Mouse (Mus musculus) urinary bladder, adult 2 months (tissue): ENCODE results near the gene Ascl4. TPM values are rescaled to one million over a fixed set of nuclear protein-coding genes. Genes with fewer than 3 reads are reported as not detected.

Source experiments
- DNase-seq: peaks from one replicate; pipeline ENCODE4 v3.0.0; 2022; ENCODE audit warnings: low spot score
- polyA plus RNA-seq: library from polyadenylated mRNA; depleted of rRNA; stranded (reverse); fragments of >200 nt; gene quantifications from 2 replicates; pipeline ENCODE4 v1.2.3, GENCODE M21; 2012; rRNA removed

Ascl4 gene
- polyA plus RNA-seq, result 0.04 TPM in 1 of 2 replicates, not detected in the other

- no peak for DNase-seq
Observed at GRCm38 (mm10) chr10:85927676-85928445, at the start of gene Ascl4. TSS of gene Ascl4 (plus strand) at chr10:85927681.

DNA sequence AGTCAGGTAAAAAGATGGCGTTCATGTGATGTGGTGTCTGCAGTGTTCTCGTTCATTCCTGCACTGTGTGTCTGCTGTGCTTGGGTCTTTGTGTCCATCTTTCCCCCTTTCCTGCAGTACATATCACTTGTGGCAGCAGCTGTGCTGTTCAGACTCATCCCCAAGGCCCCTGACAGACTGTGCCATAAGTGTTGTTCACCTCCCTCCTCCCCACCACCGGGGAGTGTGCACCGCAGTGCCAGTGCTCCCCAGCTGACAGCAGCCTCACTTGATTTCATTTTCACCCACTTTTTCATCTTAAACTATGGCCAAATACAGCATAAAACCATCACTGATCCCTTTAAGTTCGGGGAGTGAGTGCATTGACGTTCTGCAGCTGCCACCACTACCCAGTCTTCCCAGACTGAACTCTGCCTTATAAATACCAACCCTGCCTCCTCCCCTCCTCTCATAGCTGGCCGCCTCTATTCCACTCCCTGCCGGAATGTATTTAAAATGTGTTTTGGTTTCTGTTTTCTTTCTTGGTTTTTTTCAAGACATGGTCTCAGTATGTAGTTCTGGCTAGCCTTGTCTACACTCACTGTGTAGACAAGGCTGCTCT is 47.5 kb upstream of the Ascl4 start:
- no peak for DNase-seq

DNA sequence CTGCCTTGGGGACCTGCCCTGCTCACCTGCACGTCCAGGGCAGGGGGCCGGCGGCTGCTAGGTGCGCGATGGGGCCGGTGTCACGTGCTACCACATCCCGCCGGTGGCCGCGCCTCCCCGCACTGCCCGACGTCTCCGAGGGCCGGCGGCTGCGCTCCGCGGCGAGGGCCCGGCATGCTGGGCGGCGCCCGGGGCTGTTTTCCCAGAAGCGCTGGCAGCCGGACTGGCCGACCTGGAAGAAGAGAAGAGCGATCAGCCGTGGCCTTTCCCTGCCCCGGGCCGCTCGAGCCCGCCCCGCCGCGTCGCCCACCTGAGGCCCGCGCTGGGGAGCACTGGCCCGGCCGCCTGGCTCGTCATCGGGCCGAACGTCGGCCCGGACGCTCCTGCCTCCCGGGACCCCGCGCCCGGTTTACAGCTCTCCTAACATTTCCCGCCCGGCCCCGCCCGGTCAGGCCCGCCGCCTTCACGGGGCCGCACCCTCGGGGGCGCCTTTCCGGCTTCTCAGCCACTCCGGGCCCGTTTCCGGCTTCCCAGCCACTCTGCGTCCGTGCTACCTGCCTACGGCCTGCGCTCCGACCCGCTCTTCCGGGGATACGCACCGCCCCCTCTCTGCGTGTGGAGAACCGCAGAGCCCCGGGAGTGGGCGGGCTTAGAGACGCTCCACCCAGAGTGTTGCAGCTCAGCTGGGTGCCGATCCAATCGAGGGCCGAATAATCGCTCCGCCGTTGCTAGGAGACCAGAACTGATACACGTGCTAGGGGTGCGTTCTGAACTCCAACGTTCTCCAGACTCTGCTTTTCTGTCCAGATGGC is 10.8 kb upstream of the Ascl4 start, which contains the start of gene Prdm4:
Prdm4 (minus strand) TSS at position 645 of the 812 bp plus-strand sequence.
- peak; percentile 91 for DNase-seq

DNA sequence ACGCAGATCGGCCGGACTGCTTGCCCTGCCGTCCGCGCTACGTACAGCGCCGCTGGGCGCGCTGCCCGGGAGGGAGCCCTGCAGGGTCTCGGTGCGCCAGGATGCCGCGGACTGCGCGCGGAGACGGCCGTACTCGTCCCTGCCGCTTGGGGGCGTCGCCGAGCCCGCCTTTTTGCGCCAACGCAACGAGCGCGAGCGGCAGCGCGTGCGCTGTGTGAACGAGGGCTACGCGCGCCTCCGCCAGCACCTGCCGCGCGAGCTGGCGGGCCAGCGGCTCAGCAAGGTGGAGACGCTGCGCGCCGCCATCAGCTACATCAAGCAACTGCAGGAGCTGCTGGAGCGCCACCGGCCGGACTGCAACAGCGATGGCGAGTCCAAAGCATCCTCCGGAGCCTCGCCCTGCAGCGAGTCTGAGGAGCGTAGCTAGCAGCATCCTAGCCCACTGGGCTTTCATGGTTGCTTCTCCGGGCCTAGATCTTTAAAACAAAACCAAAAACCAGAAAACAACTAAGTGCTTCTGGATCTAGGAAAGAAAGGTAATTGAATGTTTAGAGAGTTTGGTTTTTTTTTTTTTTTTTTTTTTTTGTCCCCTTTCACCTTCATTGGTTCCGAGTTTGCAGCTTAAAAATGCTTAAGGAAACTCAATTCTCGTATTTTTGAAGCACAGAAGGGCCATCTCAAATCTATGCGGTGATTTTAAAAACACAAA is 1.2 kb downstream of the Ascl4 start:
- DNase-seq, result peak; percentile 45

DNA sequence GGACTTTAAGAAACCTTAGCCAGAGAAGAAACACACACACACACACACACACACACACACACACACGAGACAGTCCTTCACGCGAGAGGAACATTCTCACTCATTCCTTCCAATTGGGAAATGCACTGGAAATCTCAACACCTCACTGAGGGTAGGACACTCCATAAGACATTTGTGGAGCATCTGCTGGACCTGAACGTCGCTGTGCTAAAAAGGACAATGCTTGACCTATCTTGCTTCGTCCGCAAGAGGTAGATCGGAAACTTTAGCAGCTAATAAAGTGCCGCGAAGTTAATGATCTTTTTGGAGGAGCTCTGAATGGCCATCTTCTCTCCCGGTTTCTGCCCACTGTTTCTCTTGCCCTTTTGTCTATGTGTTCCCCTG is 1.7 kb downstream of the Ascl4 start:
- DNase-seq, result no peak

- DNase-seq, result no peak
Observed at GRCm38 (mm10) chr10:85929962-85930361, 2.5 kb downstream of the Ascl4 start.

GRCm38 (mm10) chr10:85936280-85936965 is 8.9 kb downstream of the Ascl4 start:
- no peak for DNase-seq

DNA sequence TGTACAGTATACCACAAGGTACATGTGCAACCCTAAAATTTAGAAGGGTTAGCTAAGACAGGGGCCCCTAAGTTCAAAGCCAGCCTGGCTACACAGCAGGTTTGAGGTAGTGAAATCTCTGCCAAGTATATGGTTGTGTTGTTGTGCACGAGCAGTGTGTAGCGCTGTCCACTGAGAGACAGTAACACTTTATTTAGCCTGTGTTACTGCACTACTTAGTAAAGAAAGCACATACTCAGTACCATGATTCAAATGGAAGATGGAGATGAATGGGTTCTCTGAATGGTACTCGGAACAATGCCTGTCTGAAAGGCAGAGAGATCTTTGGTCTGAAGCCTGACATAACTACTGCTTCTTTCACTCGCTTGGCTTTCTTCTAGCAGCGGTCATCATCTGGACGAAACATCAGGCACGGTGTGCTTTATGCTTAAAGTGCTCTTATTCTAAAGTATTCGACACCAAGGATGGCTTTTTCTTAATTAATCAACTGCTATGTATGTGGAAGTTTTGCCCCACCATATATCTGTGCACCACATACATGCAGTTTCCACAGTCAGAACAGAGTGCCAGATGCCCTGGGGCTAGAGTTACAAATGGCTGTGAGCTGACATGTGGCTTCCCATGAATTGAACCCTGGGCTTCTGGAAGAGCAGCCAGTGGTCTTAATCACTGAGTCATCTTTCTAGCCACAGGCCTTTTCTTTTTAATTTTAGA is 21.2 kb downstream of the Ascl4 start:
- DNase-seq, result no peak

GRCm38 (mm10) chr10:85951765-85952443 is 24.4 kb downstream of the Ascl4 start:
- DNase-seq, result no peak

- DNase-seq, result no peak
Observed at GRCm38 (mm10) chr10:85953401-85953800, 25.9 kb downstream of the Ascl4 start.

GRCm38 (mm10) chr10:85954429-85954828 is 26.9 kb downstream of the Ascl4 start:
- no peak for DNase-seq

GRCm38 (mm10) chr10:85956871-85957419 is 29.5 kb downstream of the Ascl4 start:
- no peak for DNase-seq

- peak; percentile 96 for DNase-seq
Observed at GRCm38 (mm10) chr10:85957464-85957950, 30.0 kb downstream of the Ascl4 start, which contains the start of gene Rtcb. TSS of gene Rtcb (minus strand) at chr10:85957823.

DNA sequence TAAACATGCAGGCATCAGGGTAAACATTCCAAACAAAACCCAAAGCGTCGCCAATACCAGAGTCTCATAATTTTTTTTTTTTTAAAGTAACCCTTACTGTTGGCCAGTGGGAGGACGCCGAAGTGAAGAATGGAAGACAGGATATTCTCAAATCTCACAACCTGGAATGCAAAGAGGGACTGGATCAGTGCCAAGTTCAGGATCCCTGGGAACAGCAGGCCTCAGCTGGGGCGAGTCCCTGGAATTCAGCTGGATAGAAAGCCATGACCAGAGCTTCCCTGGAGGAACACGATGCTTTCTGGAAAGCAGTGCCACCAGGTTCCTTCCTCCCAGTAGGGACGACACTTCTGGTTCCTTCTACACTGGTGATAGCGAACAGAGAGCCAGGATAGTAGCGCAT is 35.4 kb downstream of the Ascl4 start:
- no peak for DNase-seq

- DNase-seq, result no peak
Observed at GRCm38 (mm10) chr10:85964316-85964715, 36.8 kb downstream of the Ascl4 start.

- DNase-seq, result no peak
Observed at GRCm38 (mm10) chr10:85966476-85966875, 39.0 kb downstream of the Ascl4 start.

DNA sequence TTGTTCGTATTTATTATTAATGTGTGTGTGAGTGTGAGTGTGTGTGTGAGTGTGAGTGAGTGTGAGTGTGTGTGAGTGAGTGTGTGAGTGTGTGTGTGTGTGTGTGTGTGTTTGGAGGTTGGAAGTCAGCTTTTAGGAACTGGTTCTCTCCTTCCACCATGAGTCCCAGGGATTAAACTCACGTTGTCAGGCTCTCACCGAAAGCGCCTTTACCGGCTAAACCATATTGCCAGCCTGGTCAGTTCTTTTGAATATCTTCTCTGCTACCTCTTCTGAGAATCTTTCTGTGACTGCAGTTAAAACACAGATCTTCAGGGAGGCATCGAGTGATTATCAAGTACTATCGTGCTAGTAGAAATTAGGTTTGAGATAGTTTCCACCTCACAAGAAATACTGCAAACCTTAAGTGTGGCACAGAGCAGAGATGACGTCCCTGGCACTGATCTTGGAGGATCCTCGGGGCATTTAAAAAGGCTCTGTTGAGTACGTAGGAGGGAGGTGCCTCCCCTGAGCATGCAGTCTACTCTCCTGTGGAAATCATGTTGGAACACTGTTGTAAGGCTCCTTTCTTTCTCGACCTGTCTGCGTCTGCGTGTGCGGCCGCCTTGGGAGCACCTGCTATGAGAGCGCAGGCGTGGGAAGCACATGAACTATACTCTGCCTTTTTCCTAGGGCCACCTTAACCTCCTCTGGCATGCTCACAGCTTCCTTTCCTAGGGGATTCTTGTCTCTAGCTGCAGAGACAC is 40.1 kb downstream of the Ascl4 start:
- no peak for DNase-seq

- peak; percentile 73 for DNase-seq
Observed at GRCm38 (mm10) chr10:85968157-85968634, 40.7 kb downstream of the Ascl4 start.
